Comparison of ENCODE assay signal across 25 mouse cellular contexts in genomic region chr1:91364822-91365644, GRCm38 (mm10). TPM values are rescaled to one million over a fixed set of nuclear protein-coding genes. Genes with fewer than 3 reads are reported as not detected.
DNase-seq lines count a peak whose midpoint lies in the region; TF ChIP-seq lines count a peak whose summit lies in the region.
"Had no signal": no experiment of that assay in that cellular context is flagged by ENCODE, and none has a peak within 500 bp of the region (broad histone marks: within the 10 kb centered on the region; RNA-seq: fewer than 3 reads in every experiment).

No protein-coding gene starts in this region.

- intact Hi-C loops in heart, adult 2 months (cut with DNase I) = loop anchor here (5.0 kb wide), 1 partner anchor 117 kb away; no protein-coding TSS in a partner anchor

- TF ChIP-seq POLR2A in heart, adult 2 months (IDR thresholded peaks at IDR 0.05; ENCODE audit: insufficient read depth, low read depth, low read length) = no peak

- H3K4me3 ChIP-seq in heart, adult 2 months = no peak overlapping the region
- H3K4me3 ChIP-seq: forebrain, embryonic 13.5 days had no signal

- H3K79me2 ChIP-seq in heart, adult 2 months (replicated peaks; ENCODE audit: control insufficient read depth, insufficient read depth, low read length) = no peaks in the 10 kb centered on the region

- H3K4me1 ChIP-seq in heart, adult 2 months (ENCODE audit: control insufficient read depth, insufficient read depth, low read length) = no peaks in the 10 kb centered on the region

- H3K9ac ChIP-seq in heart, adult 2 months (ENCODE audit: low read depth, low read length) = no peak overlapping the region
- H3K9ac ChIP-seq: forebrain, embryonic 13.5 days; hindbrain, embryonic 13.5 days; intestine, embryonic 15.5 days had no signal

- H3K36me3 ChIP-seq in heart, adult 2 months (ENCODE audit: control insufficient read depth, insufficient read depth, low read length) = no peaks in the 10 kb centered on the region
- H3K36me3 ChIP-seq: intestine, embryonic 15.5 days had no signal

- H3K27me3 ChIP-seq in heart, adult 2 months (ENCODE audit: control insufficient read depth, insufficient read depth, low read length) = no peaks in the 10 kb centered on the region
- H3K27me3 ChIP-seq: heart, embryonic 15.5 days; intestine, embryonic 15.5 days had no signal

- WGBS in heart, adult 2 months = 84% methylated on average over 16 of the region's 16 CpGs

- H3K27ac ChIP-seq in heart, adult 2 months = no peak overlapping the region
- H3K27ac ChIP-seq: forebrain, embryonic 10.5 days; forebrain, embryonic 13.5 days; heart, embryonic 15.5 days; hindbrain, embryonic 10.5 days; hindbrain, embryonic 13.5 days; intestine, embryonic 15.5 days had no signal

- DNase-seq in gastrocnemius, adult 18-20 months (ENCODE audit: low spot score) = peak; percentile 66
- DNase-seq in gastrocnemius, postnatal 4 days (ENCODE audit: low spot score in 2 of 2) = no peak
- peak; percentile 91 for DNase-seq in heart, adult 11 months
- DNase-seq in heart, adult 2 months = no peak
- DNase-seq in skeletal muscle tissue, adult 2 months (ENCODE audit: low read depth, low spot score) = peak; percentile 66
- DNase-seq in cerebellum, adult 11 months = no peak
- DNase-seq: adrenal gland, postnatal 25 days; cerebellum, adult 18-20 months; cerebellum, adult 9-10 months; cerebellum, postnatal 14 days; heart, postnatal 10 days; heart, postnatal 36 days; kidney, adult 11 months had no signal

- TF ChIP-seq EP300 in heart, adult 2 months (IDR thresholded peaks at IDR 0.05; ENCODE audit: insufficient read depth, low read depth, low read length) = no peak

- no peak for TF ChIP-seq CTCF in heart, adult 2 months (IDR thresholded peaks at IDR 0.05)

RNA-seq across cellular contexts. Expression of gene Erfe, which starts 1.2 kb away (rescaled TPM):
- 1 to 10 TPM; 1.2 to 1.6 TPM for total RNA-seq in gastrocnemius, adult 18-20 months (2021)
- total RNA-seq in gastrocnemius, postnatal 4 days (2021) = 1 to 10 TPM in 1 of 2 experiments, under 1 TPM in 1; 0.88 to 2.2 TPM
- under 1 TPM in 1 of 2 experiments, not detected in 1; 0.09 TPM for total RNA-seq in heart, adult 2 months (2021)
- polyA plus RNA-seq in heart, adult 2 months (2012; rRNA removed) = 0.29 TPM in 2 replicates
- total RNA-seq: heart, postnatal 36 days had no signal
- polyA plus RNA-seq: CD4-positive, CD25-positive, alpha-beta regulatory T cell, adult 4 months had no signal

RNA-seq across cellular contexts. Expression of gene Klhl30, which starts 14.2 kb away (rescaled TPM):
- total RNA-seq in gastrocnemius, adult 18-20 months (2021) = 10 to 100 TPM; 72.6 to 80.4 TPM
- total RNA-seq in gastrocnemius, postnatal 4 days (2021) = 10 to 100 TPM; 68.6 to 73.2 TPM
- total RNA-seq in heart, adult 2 months (2021) = 10 to 100 TPM; 34.7 to 46.0 TPM
- polyA plus RNA-seq in heart, adult 2 months (2012; rRNA removed) = 59.8 and 72.0 TPM in 2 replicates
- total RNA-seq: granulocyte monocyte progenitor cell, adult 5-6 weeks; MEL had no signal
- polyA plus RNA-seq: CD4-positive, CD25-positive, alpha-beta regulatory T cell, adult 4 months; forebrain, embryonic 13.5 days; forebrain, embryonic 16.5 days had no signal

RNA-seq across cellular contexts. Expression of gene Ilkap, which starts 33.6 kb away (rescaled TPM):
- total RNA-seq in gastrocnemius, adult 18-20 months (2021) = 10 to 100 TPM; 35.4 to 40.1 TPM
- total RNA-seq in gastrocnemius, postnatal 4 days (2021) = 10 to 100 TPM; 65.7 to 71.3 TPM
- total RNA-seq in heart, adult 2 months (2021) = 10 to 100 TPM; 47.3 to 49.0 TPM
- polyA plus RNA-seq in heart, adult 2 months (2012; rRNA removed) = 36.6 and 43.6 TPM in 2 replicates

RNA-seq across cellular contexts. Expression of gene Espnl, which starts 43.2 kb away (rescaled TPM):
- total RNA-seq in gastrocnemius, adult 18-20 months (2021) = under 1 TPM in 1 of 2 experiments, not detected in 1; 0.12 TPM
- under 1 TPM; 0.29 to 0.37 TPM for total RNA-seq in gastrocnemius, postnatal 4 days (2021)
- total RNA-seq in heart, adult 2 months (2021) = not detected
- 0.06 TPM in 2 replicates for polyA plus RNA-seq in heart, adult 2 months (2012; rRNA removed)
- total RNA-seq: adrenal gland, postnatal 25 days; gastrocnemius, adult 8-10 months had no signal
- polyA plus RNA-seq: CD4-positive, CD25-positive, alpha-beta regulatory T cell, adult 4 months; embryonic facial prominence, embryonic 14.5 days; forebrain, embryonic 10.5 days; forebrain, embryonic 13.5 days had no signal

RNA-seq across cellular contexts. Expression of gene Hes6, which starts 48.8 kb away (rescaled TPM):
- total RNA-seq in gastrocnemius, adult 18-20 months (2021) = 1 to 10 TPM; 6.0 to 6.4 TPM
- total RNA-seq in gastrocnemius, postnatal 4 days (2021) = 10 to 100 TPM; 31.2 to 37.4 TPM
- total RNA-seq in heart, adult 2 months (2021) = 10 to 100 TPM; 17.4 to 18.2 TPM
- polyA plus RNA-seq in heart, adult 2 months (2012; rRNA removed) = 23.6 and 25.8 TPM in 2 replicates

Comparison
In these comparisons a context has a peak if more than half of its experiments do, and no peak if none do; other contexts are left out.
1. DNase-seq: peak in gastrocnemius, adult 18-20 months (single experiment), heart, adult 11 months (single experiment) and skeletal muscle tissue, adult 2 months (single experiment); none in gastrocnemius, postnatal 4 days (0 of 2), heart, adult 2 months (0 of 2) and cerebellum, adult 11 months (single experiment).